Mouse (Mus musculus): ENCODE measurements around the gene Gpbar1.

- no peak for TF ChIP-seq CTCF (conservative IDR thresholded peaks at IDR 0.05; ENCODE audit: low read length)
- TF ChIP-seq NANOG (IDR thresholded peaks at IDR 0.05; ENCODE audit: borderline replicate concordance, low read length), result no peak
Observed at GRCm38 (mm10) chr1:74290141-74290540, 11.8 kb downstream of the Gpbar1 start.
